Mouse (Mus musculus) adrenal gland, postnatal 36 days (tissue): Measurements from ENCODE around the gene Mlh1. TPM values are rescaled to one million over a fixed set of nuclear protein-coding genes. Genes with fewer than 3 reads are reported as not detected.

Experiments used
- DNase-seq, 2 experiments: peaks; one replicate each; pipeline ENCODE4 v3.0.0; 2021; ENCODE audit warnings: mixed read lengths in 1 of 2
- long read RNA-seq, 2 experiments: library from polyadenylated mRNA; stranded (forward); transcript quantifications; one replicate each; pipeline ENCODE4 v2.0.0; 2021; ENCODE audit warnings: borderline sequencing depth in 2 of 2
- total RNA-seq, 2 experiments: library from RNA; stranded (reverse); gene quantifications; 2 replicates each; pipeline ENCODE4 v1.2.3; 2021

Gene Mlh1
- 10 to 100 TPM; 14.0 to 15.3 TPM for total RNA-seq
- long read RNA-seq, experiment 1, transcript Mlh1-201 (19 exons, 2,754 nt): major isoform, 5 of 15 reads
- long read RNA-seq, experiment 1, partial matches to known transcripts: 6 of 15 reads
- long read RNA-seq, experiment 1, other reads (novel, unspliced or antisense): 3 of 15 reads
- long read RNA-seq, experiment 2, partial matches to known transcripts: 3 of 12 reads
- long read RNA-seq, experiment 2, other reads (novel, unspliced or antisense): 4 of 12 reads

DNA sequence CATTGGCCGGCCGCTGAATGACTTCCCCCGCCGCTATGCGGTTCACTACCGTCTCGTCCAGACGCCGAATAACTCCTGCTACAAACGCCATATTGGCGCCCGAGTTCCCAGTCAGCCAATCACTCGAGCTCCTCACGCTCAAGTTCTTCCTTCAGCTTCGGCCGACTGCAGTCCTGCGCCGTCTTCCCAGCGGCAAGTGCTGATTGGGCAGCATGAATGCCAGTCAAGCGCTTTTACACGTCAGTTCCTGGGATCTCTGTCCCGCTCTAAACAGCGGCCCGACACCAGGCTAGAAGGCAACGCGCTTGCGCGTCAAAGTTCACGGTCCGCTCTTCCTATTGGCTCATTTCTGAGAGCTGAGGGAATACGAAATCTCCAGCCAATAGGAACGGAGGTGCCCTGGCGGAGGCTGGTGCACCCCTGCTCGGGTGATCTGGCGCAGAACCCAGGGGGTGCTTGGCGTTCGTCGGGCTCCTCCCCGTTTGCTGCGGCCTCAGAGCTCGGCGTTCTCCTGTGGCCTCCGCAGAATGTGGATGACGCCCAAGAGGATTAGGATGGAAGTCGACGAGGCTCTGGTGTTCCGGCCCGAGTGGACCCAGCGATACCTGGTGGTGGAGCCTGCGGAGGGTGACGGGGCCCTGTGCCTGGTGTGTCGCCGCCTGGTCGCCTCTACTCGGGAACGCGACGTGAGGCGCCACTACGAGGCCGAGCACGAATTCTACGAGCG lies at the start of gene Mlh1, which contains the start of gene Epm2aip1:
Mlh1 (minus strand) TSS at position 358 of the 727 bp plus-strand sequence.
Epm2aip1 (plus strand) TSS at position 496 of the 727 bp plus-strand sequence.
- peak; percentile 99 to 100 for DNase-seq

GRCm38 (mm10) chr9:111320912-111321311 lies 49.3 kb upstream of the Mlh1 start:
- no peak for DNase-seq

DNA sequence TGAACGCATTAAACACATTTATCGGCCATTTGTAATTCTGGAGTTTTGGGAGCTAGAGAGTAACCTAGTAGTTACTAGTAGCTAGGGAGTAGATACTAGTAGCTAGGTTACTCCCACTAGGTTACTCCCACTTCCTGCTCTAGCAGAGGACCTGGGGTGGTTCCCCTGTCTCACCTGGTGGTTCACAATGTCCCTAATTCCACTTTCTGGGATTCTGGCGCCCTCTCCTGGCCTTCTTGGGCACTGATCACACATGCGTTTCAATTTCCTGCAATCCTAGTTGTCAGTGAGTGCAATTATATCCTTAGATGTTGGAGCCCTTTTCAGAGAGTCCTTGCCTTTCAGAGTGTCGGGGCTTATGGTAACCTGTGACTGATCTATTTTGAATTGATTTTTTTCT lies 42.6 kb upstream of the Mlh1 start:
- DNase-seq: peak; percentile 78 to 81

DNA sequence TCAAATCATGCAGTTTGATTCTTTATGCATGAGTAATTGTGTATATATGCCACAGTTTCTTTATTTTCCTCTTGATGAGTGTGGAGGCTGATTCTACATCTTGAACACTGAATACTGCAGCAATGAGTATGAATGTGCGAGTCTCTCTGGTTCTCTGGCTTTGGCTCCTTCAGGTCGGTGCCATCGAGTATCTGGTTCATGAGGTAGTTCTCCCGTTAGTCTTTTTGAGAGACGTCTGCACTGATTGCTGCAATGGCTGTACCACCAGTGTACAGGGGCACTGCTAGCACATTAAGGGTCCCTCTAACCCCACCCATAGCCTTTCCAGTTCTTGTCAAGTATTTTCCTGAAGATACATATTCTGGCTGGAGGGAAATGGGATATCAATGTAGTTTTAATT lies 42.2 kb upstream of the Mlh1 start:
- no peak for DNase-seq

DNA sequence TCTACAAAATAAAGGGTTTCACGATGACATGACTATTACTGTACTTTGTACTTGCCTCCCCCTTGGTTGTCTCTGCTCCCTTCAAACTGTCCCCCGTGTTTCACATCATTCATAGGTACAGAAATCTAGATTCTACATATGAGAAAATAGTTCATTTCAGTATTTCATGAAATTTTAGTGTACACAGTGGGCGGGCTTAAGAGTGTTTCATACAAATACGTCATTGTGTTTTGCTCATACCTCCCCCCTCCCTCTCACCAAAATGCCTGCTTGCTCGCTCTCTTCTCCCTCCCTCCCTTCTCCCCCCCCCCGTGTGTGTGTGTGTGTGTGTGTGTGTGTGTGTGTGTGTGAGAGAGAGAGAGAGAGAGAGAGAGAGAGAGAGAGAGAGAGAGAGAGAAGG lies 41.7 kb upstream of the Mlh1 start:
- peak in 1 of 2 experiments; percentile 35 for DNase-seq

- peak; percentile 37 to 54 for DNase-seq
Measured at GRCm38 (mm10) chr9:111312442-111313141, 41.0 kb upstream of the Mlh1 start.

DNA sequence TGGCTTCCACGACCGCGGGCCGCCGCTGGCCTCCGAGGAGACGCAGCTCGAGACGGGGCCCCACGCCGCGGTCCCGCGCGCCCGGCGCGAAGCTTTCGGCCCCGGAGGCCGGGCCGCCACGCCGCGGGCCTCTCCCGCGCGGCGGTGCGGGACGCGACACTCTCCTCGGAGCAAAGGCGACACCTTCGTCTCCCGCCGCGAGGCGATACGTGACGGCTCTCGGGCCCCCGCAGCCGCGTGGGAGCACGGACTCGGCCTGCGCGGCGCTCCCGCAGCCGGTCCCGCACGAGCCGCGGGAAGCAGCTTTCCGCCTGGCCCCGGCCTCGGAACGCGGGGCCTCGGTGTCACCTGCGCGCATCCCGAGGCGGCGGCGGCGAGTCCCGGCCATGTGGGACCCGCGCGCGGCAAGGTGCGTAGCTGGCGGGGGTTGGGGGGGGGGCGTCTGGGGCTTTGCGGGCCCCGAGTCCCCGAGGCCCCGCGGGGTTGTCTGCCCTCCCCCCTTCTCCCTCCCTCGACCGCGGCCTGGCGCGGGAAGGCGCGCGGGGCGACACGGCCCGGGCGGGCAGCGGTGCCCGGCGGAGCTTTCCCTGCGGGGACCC lies 40.4 kb upstream of the Mlh1 start:
- peak in 1 of 2 experiments; percentile 22 for DNase-seq

- DNase-seq: peak; percentile 76 to 89
Measured at GRCm38 (mm10) chr9:111311031-111311842, 39.6 kb upstream of the Mlh1 start, which contains the start of gene Trank1. Gene Trank1, plus strand, starts transcription at chr9:111311739.

GRCm38 (mm10) chr9:111306142-111306541 lies 34.6 kb upstream of the Mlh1 start:
- DNase-seq: peak; percentile 69 to 72

GRCm38 (mm10) chr9:111304036-111304435 lies 32.4 kb upstream of the Mlh1 start:
- peak; percentile 42 to 51 for DNase-seq

DNA sequence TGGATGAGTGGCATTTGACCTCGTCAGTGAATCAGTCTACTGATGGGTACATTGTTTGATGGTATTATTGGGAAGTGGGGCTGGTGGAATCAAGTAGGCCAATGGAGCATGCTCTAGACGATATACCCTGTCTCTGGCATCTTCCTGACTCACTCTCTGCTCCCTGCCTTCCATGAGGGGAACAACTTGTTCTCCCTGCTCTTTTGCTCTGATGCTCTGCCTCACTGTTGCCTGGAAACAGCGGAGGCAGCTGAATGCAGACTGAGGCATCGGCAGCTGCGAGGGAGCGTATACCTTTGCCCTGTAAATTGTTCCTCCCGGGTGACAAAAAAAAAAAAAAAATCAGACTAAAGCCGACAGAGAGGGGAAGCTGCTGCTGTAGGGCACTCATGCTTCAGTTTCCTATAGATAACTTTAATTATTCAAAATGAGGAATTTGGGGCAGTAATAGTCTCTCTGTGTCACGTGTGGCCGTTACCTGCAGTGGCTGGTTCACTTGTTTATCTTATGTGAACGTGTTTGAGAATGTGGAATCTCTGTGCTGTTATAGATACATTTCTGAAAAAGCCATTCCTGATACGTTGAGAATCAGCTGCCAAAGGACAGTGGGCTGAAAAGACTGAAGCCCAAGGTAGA lies 30.7 kb upstream of the Mlh1 start:
- no peak for DNase-seq

DNA sequence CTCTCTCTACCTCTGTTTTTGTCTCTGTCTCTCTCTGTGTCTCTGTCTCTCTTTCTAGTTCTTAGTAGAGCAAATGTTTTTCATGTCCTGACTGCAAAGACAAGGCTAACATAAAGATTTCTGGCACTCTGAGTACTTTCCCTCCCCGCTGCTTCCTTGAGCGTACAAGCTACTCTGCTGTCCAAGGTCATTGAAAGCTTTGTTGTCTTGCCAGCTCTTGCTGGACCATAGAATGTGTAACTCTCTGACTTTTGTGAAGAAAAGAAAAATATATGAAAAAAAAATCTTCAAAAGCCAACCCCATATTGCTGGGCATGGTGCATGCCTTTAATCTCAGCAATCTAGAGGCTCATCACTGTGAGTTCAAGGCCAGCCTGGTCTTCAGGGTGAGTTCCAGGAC lies 27.0 kb upstream of the Mlh1 start:
- peak; percentile 69 to 78 for DNase-seq

GRCm38 (mm10) chr9:111296433-111296832 lies 24.8 kb upstream of the Mlh1 start:
- no peak for DNase-seq

GRCm38 (mm10) chr9:111295323-111295722 lies 23.7 kb upstream of the Mlh1 start:
- DNase-seq: no peak

- DNase-seq: no peak
Measured at GRCm38 (mm10) chr9:111294911-111295310, 23.3 kb upstream of the Mlh1 start.

DNA sequence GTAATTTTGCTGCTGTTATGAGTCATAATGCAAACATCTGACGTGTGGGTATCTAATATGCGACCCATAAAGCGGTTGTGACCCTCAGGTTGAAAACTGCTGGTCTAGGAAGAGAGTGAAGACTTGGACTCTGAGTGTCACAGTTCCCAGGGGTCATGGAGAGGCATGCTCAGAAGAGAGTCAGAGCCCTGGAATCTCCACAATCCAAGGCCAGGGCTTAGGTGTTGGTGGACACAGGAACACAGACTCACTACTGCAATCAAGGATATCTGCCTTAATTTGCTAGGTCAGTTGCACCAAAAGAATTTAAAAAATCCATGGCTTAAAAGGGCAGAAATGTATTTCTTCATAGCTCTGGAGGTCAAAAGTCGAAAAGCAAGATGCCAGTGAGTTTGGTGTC lies 21.6 kb upstream of the Mlh1 start:
- DNase-seq: no peak

GRCm38 (mm10) chr9:111290539-111291100 lies 19.0 kb upstream of the Mlh1 start:
- DNase-seq: no peak

GRCm38 (mm10) chr9:111289832-111290339 lies 18.3 kb upstream of the Mlh1 start:
- peak; percentile 89 to 90 for DNase-seq

DNA sequence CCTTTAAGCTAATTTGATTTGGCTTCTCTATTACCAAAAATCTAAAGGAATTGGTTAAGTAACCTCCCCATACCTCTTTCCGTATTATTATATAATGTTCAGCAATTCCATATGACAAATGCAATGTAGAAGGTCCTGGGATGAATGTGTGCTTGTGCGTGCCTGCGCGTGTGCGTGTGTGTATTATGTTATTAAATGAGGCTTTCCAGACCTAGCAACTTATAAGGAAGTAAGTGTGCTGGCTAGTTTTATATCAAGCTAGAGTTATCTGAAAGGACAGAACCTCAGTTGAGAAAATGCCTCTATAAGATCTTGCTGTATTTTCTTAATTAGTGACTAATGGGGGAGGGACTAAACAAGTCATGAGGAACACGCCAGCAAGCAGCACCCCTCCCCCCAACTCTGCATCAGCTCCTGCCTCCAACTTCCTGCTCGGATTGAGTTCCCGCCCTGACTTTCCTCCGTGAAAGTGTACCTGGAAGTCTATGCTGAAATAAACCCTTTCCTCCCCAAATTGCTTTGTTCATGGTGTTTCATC lies 17.8 kb upstream of the Mlh1 start:
- peak in 1 of 2 experiments; percentile 39 for DNase-seq

GRCm38 (mm10) chr9:111287956-111288355 lies 16.4 kb upstream of the Mlh1 start:
- no peak for DNase-seq
